Mouse (Mus musculus) heart, postnatal 0 days (tissue): Measurements from ENCODE around the gene C530008M17Rik.

Source experiments
- CTCF ChIP-seq: IDR thresholded peaks from 2 replicates; pipeline ENCODE4 v1.5.1; 2016; ENCODE audit warnings: antibody characterized with exemption, control low read depth, low read depth
- EP300 ChIP-seq: IDR thresholded peaks from 2 replicates; pipeline ENCODE4 v1.6.1; 2016; ENCODE audit warnings: antibody characterized with exemption, low read depth

GRCm38 (mm10) chr5:76779094-76779615 lies 122.8 kb downstream of the C530008M17Rik start:
- TF ChIP-seq CTCF (no peak), EP300 (no peak)
